Mouse (Mus musculus) 416B (cell line): ENCODE data around the gene Arid2.
"Not testable (repeated sequence)": the region's sequence is repeated elsewhere in the genome, so short reads cannot be mapped to it uniquely, and the experiment has no call there.

Source experiments
- DNase-seq: peaks from one replicate; pipeline ENCODE4 v3.0.0; 2011; ENCODE audit warnings: low read depth

Arid2 gene

DNA sequence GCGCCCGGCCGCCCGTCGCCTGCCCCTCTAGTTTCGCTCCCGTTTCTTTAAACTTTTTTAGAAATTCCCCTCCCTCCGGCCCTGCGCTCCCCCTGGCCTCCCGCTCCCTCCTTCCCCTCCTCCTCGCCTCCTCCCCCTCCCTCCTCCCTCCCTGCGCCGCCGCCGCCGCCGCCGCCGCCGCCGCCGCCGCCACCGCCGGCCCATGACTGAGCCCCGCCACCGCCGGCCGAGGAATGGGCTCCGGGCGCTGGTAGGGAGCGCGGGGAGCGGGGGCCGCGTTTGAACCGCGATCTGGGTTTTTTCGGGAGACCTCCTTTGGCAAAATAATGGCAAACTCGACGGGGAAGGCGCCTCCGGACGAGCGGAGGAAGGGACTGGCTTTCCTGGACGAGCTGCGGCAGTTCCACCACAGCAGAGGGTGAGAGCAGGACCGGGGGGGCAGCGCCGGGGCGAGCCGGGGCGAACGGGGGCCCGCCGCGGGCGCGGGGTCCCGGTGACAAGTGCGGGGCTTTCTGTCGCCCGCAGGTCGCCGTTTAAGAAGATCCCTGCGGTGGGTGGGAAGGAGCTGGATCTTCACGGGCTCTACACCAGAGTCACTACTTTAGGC, at the start of gene Arid2:
Gene Arid2, plus strand, starts transcription at position 150 of the 607 bp plus-strand sequence.
- DNase-seq, result peak; percentile 65

DNA sequence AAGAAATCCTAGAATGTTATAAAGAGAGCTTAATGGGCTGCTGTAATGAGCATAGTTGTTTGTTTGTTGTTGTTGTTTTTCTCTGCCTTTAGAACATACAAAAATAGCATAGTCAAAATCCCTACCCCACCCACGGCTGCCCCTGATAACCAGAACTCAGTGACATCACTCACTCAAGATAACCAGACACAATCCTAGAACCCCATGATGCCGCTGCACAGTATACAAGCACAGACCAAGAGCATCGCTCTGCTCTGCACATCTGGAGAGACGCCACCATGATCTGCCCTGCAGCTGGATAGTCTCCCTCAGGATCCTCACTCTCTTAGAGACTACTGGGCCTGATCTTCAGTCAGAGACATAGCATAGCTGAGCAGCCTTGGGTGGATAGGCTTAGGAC, 49.2 kb upstream of the Arid2 start:
- DNase-seq, result no peak

DNA sequence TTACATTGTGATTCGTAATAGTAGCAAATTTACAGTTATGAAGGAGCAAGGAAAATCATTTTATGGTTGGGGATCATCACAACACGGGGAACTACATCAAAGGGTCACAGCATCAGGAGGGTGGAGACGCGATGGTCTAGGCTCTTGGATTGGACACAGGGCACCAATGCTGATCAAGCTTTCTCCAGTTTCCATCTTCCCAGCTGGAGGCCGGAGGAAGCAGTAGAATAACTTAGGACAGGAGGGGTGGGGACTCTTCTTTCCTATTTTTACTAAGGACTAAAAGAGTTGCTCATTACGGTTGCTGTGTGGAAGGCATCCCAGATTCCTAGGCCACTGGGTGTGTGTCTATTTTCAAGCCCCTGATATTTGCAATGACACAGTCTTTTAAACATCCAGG, 43.1 kb upstream of the Arid2 start:
- DNase-seq, result no peak

DNA sequence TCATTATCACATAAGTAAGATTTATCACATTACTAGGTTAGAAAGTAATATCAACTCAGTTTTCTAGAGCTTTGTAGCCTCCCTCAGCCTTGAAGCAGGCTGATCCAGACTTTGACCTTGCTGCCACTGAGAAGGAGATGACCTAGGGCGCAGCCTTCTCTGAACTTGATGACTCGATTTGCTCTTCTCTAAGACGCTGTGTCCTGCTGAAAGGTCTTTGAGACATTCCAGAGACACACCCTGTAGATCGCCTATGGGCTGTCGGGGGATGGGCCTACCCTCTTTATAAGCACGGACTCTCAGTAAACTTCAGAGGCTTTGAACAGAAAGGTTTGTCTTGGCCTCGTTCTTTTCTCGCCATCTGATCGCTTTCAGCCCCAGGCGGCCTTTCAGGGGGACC, 42.6 kb upstream of the Arid2 start:
- DNase-seq, result not testable (repeated sequence)

DNA sequence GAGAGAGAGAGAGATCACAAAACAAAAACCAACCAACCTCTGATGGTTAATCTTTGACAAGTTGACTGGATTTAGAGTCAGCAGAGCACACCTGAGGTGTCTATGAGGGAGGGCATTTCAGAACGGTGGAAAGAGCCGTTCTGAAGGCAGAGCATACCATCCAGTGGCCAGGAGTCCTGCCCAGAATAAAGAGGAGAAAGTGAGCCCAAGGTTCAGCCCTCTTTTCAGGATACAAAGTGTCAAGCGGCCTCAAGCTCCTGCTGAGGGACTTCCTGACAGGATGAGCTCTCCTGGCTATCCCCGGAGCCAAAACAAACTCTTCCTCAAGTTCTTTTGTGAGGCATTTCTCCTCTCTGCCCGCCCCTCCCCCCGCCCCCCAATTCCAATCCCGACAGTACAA, 33.5 kb upstream of the Arid2 start:
- DNase-seq, result no peak

DNA sequence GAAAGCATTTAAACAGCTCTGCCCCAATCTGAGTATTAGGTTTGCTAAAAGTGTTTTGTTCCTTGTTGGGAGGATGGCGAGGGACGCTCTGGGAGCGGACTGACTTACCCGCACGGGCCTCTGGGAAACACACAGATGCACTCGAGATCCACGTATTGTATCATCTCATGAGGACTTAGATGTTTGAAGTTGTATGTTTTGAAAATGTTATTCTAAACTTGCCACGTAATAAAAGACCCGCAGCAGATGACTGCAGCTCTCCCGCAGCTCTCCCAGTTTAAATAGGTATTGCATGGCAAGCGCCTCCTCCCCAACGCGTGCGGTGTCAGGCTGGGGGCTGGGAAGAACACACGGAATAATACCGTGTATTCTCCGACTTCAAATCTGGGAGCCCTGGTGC, 33.0 kb upstream of the Arid2 start:
- DNase-seq, result no peak

DNA sequence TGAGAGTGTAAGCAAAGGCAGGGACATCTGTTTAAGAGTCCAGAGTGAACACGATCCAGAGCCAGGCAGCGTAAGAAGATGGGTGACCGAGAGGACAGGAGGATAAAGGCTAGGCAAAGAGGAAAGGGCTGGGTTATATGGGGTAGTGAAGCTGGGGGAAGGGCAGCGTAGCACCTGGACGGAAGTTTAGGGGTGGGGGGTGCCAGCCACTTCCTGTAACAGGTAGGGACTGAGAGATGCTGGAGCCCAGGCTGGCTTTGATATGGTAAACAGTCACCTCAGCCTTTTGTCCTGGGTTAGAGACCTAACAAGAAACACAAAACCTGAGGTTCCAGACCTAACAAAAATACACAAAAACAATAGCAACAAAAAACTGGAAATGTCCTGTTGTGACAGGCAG, 29.5 kb upstream of the Arid2 start:
- no peak for DNase-seq

DNA sequence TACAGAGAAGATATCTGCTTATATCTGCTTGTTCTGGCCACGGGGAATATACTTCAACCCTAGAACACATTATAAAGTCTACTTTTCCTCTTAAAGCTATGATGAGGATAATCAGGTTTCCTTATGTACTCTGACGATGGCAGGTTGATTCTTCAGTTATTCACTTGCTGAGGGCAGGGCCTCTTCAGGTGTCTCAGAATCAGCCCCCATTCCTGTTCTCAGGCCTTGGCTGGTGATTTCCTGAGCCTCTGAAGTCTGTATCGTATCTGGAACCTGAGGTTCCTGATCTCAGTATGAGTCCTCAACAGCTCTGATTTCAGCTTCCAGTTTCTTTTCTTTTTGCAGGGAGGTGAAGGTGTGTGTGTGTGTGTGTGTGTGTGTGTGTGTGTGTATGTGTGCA, 22.7 kb upstream of the Arid2 start:
- no peak for DNase-seq

DNA sequence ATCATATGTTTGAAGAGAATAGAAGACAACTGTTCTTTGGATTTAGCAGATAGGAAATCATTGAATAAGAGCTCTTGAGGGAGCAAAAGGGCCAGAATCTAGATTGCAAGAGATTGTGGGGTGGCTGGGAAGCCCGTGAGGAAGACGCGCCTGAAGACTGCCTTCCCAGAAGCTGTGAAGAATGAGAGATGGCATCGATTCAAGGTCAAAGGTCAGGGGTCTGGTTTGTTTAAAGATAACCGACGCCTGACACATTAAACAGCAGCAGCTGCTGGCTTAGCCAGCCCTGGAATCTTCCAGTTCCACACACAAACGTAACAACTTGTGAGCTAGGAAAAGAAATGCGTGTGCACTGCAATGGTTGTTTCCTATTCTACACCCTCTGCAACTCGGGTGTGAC, 19.4 kb upstream of the Arid2 start:
- DNase-seq, result no peak

DNA sequence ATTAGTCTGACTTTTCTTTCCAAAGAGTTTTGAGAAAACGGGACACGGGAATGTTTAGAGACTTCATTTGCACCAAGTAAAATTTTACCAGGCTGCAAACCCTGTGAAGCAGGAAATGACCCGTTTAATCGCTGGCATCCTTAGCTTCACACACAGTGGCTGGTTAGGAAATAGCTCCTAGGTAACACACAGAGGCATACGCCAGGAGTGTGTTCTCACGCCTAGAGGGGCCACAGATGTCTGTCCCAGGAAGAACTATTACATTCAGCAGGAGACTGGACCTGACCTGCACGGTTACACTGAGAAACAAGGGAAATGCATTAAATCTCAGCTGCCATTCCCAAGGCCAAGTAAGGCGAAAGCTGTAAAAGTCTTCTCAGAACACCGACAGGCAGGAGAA, 18.7 kb upstream of the Arid2 start:
- no peak for DNase-seq

DNA sequence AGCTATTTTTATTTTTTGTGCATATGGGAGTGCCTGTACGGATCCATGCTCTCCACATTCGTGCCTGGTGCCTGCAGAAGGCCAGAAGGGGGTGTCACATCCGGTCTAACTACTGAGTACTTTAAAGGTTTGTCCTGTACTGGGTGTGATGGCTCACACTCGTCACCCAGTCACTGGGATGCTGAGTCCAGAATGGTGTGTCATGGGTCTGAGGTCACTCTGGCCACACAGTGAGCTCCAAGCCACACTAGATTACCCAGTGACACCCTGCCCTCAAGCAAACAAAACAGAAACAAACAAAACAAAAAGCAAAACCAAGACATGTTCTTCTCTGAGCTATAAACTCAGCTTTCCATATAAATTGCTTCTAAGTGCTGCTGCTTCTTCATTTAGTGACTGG, 17.9 kb upstream of the Arid2 start:
- no peak for DNase-seq

DNA sequence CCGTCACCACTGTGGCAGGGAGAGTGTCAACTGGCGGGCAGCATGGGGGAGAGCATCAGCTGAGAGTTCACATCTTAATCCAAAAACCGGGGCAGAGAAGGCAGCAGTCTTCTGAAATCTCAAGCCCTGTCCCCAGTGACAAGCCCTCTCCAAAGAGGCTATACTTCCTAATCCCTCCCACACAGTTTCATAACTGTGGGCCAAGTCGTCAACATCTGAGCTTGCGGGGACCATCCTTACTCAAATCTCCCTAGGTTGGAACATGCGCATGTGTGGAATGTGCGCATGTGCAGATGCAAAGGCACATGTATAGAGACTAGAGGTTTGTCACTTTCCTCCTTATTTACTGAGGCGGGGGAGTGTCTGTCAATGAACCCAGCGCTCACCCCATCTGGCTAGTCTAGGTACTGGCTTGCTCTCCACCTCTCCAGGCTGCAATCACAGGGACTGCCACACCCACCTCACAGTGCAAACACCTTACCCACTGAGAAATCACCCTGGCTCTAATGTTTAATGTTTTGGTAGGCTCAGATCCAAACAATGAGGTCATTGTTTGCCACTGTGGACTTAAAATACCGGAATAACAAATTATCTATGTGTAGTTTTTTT, 16.9 kb upstream of the Arid2 start:
- no peak for DNase-seq

DNA sequence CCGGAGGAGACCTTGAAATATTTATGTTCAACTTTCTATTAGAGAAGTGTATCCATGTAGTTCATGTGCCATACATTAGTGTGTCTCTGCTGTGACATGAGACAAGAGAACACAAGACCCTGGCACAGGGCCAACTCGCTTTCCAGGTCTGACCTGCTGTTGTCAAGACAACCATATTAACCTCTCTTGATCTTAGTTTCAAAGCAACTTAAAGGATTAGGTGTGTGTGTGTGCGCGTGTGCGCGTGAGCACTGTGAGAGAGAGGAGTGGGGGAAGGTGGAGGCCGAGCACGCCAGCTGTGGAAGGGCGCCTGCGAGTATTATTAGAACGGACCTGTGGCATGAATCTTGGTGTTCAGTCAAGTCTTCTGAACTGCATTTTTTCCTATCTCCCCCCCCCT, 15.0 kb upstream of the Arid2 start:
- DNase-seq, result no peak

DNA sequence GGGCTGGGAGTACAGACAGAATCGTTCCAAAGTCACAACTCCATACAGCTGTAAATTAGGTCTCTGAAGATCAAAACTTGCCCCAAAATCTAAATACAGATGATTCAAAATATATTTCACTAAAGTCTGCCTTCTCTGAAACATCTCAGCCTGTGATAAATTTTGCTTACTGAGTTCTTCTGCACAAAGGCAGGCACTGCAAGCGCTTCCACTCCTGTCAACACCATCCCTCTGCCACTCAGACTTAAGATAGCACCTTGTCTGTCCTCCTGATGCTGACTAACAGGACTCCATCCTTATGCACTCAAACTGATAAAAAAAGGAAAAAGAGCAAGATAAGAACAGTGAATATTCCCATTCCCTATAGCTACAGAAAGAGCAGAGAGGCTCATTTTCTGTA, 13.0 kb upstream of the Arid2 start:
- DNase-seq, result no peak

DNA sequence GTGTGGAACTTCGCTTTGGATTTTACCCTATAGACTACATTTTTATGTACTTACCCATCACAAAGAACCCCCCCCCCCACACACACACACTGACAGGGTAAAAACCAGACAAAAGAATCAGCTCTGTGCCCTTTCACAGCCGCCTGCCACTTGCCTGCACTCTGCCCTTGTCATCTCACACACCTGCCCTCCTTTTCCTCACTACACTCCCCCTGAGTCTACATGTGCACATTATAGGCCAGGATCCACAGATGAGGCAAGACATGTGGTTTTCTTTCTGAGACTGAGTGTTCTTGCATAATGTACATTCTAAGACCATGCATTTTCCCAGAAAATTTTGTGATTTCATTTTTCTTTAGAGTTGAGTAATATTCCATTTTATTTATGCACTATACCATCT, 12.1 kb upstream of the Arid2 start:
- peak; percentile 80 for DNase-seq

DNA sequence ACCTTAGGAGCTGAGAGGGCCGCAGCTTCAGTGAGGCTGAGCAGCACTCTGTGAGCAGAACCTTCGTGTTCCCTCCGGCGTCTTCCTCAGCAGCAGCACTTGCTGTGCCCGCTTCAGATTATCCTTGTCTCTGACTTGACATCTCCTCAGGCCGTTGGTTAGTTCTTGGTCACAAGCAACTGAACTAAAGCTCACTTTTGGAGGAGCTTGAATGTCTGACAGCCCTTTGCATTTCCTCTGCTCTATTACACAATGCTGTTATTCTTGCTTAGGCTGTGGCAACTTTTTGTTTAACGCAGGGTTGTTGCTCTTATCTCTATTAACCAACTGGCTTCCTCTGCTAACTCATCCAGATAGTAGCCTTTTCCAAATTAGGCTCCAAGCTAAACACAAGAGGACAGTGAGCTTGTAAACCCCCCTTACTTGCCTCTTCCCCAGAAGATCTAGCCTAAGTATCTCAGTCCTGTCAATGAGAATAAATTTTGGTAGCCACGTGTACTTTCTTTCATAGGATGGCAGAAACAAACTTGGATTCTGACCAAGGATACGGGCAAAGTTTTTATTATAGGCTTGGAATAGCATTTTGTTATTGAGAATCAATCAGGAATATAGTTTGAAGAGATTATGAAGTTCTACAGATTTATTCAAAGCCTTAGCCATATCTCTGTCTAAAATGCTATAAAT, 11.4 kb upstream of the Arid2 start:
- DNase-seq, result peak; percentile 96

DNA sequence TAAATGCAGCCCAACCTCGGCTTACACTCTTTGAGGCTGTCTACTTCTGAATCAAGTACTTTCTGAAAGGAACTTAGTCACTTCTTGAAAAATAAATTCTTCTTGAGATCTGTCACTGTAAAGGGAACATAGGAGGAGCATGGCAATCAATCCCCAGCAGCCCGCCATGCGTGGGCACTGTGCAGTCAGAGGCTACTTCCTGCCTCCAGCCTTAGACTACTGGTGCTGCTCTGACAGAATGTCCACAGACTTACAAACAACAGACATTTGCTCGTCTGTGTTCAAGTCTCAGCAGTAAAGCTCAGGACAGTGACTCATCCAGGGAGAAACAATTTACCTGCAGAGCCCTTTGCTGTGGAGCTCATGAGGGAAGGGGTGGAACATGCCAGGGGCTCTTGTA, 10.3 kb upstream of the Arid2 start:
- DNase-seq, result peak; percentile 73

DNA sequence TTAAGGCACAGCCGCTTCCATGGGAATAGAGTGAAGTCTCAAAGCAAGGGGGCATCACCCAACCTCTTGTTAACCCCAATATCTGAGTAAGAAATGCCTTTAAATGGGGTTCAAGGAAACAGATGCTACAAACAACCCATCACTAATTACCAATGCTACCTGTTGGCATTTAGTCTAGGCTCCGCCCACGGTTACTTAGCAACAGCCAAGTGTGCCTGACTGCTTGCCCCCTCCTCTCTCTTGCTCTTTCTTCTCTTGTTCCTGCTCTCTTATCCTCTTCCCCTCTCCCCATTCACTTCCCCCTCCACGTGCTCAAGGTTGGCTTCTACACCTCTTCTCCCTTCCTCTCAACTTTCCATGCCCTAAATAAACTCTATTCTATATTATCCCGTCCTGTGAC, 6.1 kb upstream of the Arid2 start:
- no peak for DNase-seq

DNA sequence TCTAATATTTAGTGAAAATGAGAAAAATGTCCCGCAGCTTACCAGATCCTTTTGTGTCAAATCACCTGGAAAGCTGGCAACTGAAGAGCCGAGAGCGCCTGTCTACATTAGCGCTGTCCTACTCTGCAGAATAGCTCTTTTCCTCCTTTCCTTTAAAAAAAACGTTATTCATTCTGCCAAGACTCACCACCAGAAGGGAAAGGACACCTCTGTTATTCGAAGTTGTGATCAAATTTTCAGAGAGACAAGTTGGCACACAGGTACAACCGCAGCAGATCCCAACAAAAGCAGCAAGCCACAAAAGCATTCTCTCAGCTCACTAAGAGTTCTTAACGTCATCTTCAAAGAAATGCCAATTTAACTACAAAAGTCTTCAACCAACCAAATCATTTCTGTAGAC, 4.2 kb upstream of the Arid2 start:
- no peak for DNase-seq

DNA sequence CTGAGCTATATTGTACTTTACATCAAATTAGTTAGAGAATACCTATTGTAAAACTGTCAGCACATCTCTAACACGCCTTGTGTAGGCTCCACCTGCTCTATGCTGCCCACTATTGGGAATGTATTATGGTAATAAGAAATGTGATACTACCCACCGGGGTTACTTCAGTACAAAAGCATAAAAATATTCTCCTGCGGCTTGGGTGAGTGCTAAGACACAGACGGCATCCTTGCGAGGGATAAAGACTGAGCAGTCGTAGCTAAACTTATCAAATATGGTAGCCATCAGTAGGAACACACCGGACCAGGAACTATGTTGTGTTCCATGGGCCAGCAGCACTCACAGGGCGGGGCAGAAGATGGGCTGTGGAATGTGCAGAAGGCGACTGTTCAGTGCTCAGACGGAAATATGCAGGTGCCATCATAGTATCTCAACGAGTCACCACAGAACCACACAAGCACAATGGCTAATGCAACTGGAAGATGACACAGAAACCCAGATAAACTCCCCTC, 3.3 kb upstream of the Arid2 start:
- DNase-seq, result peak; percentile 77

DNA sequence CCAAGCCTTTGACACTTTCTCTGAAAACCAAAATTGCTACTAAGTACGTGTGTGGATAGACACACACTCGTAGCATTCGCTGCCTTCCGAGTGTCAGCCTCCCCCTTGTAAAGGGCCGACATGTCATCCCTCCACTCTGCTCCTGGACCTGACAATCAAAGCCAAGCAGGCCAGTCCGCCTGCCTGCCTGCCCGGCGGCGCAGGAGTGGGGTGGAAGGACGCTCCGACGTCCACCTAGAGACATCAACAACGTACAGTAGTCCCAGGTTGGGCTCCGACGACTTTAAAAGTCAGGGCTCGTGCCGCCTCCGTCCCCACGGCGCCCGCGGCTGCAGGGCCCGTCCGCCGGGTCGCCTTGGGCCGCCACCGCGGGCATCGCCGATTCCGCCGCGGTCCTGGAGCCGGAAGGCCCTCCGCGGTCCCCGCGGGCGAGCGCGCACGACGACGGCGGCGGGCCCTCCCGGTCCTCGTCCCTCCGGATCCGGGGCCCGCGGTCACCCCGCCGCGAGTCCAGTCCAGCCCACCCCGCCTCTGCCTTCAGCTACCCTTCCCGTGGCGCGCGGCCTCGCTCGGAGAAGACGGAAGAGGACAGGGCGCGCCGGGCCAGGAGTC, 2.5 kb upstream of the Arid2 start:
- DNase-seq, result peak; percentile 52

DNA sequence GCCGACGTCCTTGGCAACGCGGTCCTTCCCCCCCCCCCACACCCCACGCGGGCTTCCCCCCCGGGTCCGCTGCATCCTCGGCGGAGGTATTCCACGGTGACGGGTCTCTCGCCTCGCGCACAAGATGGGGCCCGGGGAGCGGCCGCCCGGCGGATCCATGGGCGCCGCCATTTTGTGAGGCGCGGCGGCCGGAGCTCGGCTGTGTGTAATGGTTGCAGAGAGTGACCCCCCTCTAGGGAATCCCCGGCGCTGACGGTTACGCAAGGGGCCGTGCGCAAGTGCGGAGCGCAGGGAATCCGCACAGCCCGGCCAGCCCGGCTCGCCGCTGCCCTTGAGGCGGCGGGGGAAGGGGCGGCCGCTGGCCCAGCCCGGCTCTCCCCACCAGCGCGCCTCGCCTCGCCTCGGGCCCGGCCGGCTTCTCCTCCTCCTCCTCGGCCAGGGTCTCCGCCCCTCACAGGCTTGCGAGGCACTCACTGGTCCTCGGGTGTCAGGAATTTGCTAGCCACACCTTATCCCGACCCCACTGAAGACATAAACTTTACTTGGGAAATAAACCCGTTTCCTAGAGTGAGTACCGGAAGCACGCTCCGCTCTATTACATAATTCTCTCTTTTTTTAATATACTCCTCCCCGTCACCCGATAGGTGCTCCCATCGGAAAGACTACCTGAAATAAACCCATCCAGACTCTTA, 1.8 kb upstream of the Arid2 start:
- peak; percentile 94 for DNase-seq
